Mouse (Mus musculus) megakaryocyte-erythroid progenitor cell, adult 5 weeks (primary cell): ENCODE measurements around the gene Acadl. TPM values are rescaled to one million over a fixed set of nuclear protein-coding genes. Genes with fewer than 3 reads are reported as not detected.

ENCODE experiments used
- polyA plus RNA-seq: library from polyadenylated mRNA; stranded (reverse); fragments of >175 nt; gene quantifications from 2 replicates; pipeline ENCODE4 v1.2.3, GENCODE M21; 2012

Acadl gene
- 11.7 and 15.2 TPM in 2 replicates for polyA plus RNA-seq

DNA sequence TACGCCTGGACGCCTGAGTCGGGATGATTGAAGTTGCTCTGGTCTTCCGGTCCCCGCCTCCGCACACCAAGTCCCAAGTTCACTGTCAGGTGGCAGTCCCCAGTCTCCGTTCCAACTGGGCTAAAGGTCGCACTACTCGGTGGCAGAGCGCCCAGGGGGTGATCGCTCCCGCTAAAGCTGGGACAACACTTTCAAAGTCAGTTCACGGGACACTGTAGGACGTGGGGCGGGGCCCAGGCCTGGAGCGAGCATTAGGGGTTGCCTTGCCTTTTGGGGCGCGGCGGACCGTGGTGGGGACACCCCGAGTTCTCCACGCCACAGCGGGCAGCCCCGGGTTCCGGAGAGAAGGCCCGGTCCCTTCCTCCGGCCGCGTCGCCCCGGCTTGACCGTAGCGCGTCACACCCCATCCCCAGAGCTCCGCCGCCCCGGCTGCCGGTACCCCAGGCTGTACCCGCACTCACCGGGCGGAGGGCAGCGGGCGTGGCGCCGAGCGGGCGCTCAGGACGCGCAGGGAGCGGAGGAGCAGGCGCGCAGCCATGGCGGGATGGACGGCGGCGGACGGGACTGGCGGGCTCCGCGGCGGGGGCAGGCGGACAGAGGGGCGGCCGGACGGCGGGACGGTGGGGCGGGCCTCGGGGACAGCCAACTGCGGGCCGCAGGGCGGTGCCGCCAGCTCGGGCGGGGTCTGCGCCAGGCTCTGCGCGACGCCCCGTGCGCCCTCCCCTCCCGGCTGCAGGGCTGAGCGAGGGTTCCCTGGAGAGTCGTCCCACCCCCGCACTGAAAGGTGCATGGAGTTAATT, at the start of gene Acadl:
Gene Acadl (minus strand): TSS at position 566 of the 800 bp plus-strand sequence.

DNA sequence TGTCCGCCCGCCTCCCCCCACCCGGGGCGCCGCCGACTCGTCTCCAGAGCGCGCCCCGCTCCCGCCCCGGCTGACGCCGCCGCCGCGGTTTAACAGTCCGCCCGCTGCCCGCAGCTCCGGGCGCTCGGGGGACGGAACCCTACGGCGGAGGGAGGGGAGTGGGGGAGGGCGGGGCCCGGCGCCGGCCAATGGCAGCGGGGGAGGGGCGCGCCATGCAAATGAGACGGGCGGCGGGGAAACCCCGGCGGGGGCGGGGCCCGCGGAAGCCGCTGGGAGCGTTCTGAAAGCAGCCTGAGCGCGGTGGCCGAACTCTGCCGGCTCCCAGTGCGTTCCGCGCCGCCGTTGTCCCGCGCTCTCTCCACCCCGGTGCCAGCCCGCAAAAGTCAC, 45.6 kb downstream of the Acadl start, which contains the start of gene Kansl1l:
Gene Kansl1l (minus strand): TSS at position 110 of the 387 bp plus-strand sequence.

Other genes starting within 250 kb of the Acadl start
- gene Rpe, start 162.4 kb downstream of the Acadl start, polyA plus RNA-seq: 12.5 and 16.4 TPM in 2 replicates
- gene Kansl1l, start 45.7 kb downstream of the Acadl start, polyA plus RNA-seq: 5.1 and 5.4 TPM in 2 replicates
- gene Myl1, start 82.1 kb upstream of the Acadl start, polyA plus RNA-seq: not detected in 2 replicates
- gene Lancl1, start 175.6 kb upstream of the Acadl start, polyA plus RNA-seq: 7.9 and 8.9 TPM in 2 replicates